Mouse (Mus musculus) liver, embryonic 14.5 days (tissue): ENCODE data around the gene Ifih1. TPM values are rescaled to one million over a fixed set of nuclear protein-coding genes. Genes with fewer than 3 reads are reported as not detected.
A peak's percentile ranks its signal among the peaks of the same experiment; 100 is the strongest.

Source experiments
- ATAC-seq: fragments of 200-750 bp; cut with Nextera tagmentation; 2 replicates; pipeline ENCODE4 v1.8.0; 2017; ENCODE audit warnings: moderate number of reproducible peaks, mild to moderate bottlenecking, moderate library complexity; ENCODE audit not compliant: insufficient read depth
- DNase-seq, 3 experiments: peaks; one replicate each; pipeline ENCODE4 v3.0.0-alpha.2; 2012 to 2013; ENCODE audit warnings: low read depth in 3 of 3, low spot score in 3 of 3
- H3K27ac ChIP-seq: fragments of 300-500 bp; sonication (generic); 2 replicates; pipeline ENCODE4 v1.5.1; 2014; ENCODE audit warnings: moderate library complexity, mild to moderate bottlenecking, control low read depth, inconsistent platforms
- H3K27me3 ChIP-seq: fragments of 300-500 bp; sonication (generic); 2 replicates; pipeline ENCODE4 v1.6.1; 2014; ENCODE audit warnings: mild to moderate bottlenecking, low read length, moderate library complexity; ENCODE audit not compliant: control insufficient read depth, insufficient read depth
- H3K36me3 ChIP-seq: fragments of 300-500 bp; sonication (generic); replicated peaks from 2 replicates; pipeline ENCODE4 v1.6.1; 2014; ENCODE audit warnings: low read depth; ENCODE audit not compliant: control insufficient read depth, insufficient read depth
- H3K4me1 ChIP-seq, 2 experiments: fragments of 200-500 bp in 1 of 2; fragments of 300-500 bp in 1 of 2; sonication (generic) in 1 of 2; replicated peaks; 2 replicates each; pipeline ENCODE4 v1.6.1; 2012 to 2014; ENCODE audit warnings: antibody characterized with exemption in 1 of 2, inconsistent platforms in 1 of 2, low read length in 1 of 2; ENCODE audit not compliant: control insufficient read depth in 2 of 2, insufficient read depth in 2 of 2
- H3K4me2 ChIP-seq: fragments of 300-500 bp; sonication (generic); 2 replicates; pipeline ENCODE4 v1.6.1; 2014; ENCODE audit warnings: low read depth, mild to moderate bottlenecking, control low read depth, moderate library complexity
- H3K4me3 ChIP-seq, 2 experiments: fragments of 200-500 bp in 1 of 2; fragments of 300-500 bp in 1 of 2; sonication (generic) in 1 of 2; 2 replicates each; pipeline ENCODE4 v1.5.1; 2012 to 2014; ENCODE audit warnings: low read depth in 2 of 2, low read length in 2 of 2, mild to moderate bottlenecking in 2 of 2, control low read depth in 1 of 2, inconsistent platforms in 1 of 2, moderate library complexity in 1 of 2; ENCODE audit not compliant: insufficient read depth in 1 of 2
- H3K9ac ChIP-seq: fragments of 300-500 bp; sonication (generic); replicated peaks from 2 replicates; pipeline ENCODE4 v1.6.1; 2014; ENCODE audit warnings: mild to moderate bottlenecking, control low read depth, moderate library complexity
- H3K9me3 ChIP-seq: fragments of 300-500 bp; sonication (generic); 2 replicates; pipeline ENCODE4 v1.6.1; 2016; ENCODE audit warnings: low read length, mixed read lengths; ENCODE audit not compliant: control insufficient read depth
- CTCF ChIP-seq: IDR thresholded peaks from 2 replicates; pipeline ENCODE4 v1.5.1; 2016; ENCODE audit warnings: antibody characterized with exemption, low read depth, control low read depth
- EP300 ChIP-seq: IDR thresholded peaks from 2 replicates; pipeline ENCODE4 v1.6.1; 2016; ENCODE audit warnings: antibody characterized with exemption, low read depth
- WGBS: fragments of 180-500 bp; shearing (Covaris S2); extraction: QIAGEN DNeasy Blood & Tissue Kit; methylation state at CpG from one replicate; pipeline ENCODE4 v1.1.7; 2014; ENCODE audit not compliant: insufficient replicate concordance; 5-methylcytosine and 5-hydroxymethylcytosine counted together
- polyA plus RNA-seq, 2 experiments: library from polyadenylated mRNA; depleted of rRNA in 1 of 2; stranded (reverse) in 1 of 2; unstranded in 1 of 2; fragments of >200 nt; fragmentation: Nextera tagmentation in 1 of 2; extraction: Ambion mirVana in 1 of 2; gene quantifications; 2 replicates each; pipeline versions ENCODE4 v1.2.1 to v1.2.3; 2012 to 2014

The Ifih1 gene
- polyA plus RNA-seq, 2 experiments = 1.5 to 2.9 TPM

DNA sequence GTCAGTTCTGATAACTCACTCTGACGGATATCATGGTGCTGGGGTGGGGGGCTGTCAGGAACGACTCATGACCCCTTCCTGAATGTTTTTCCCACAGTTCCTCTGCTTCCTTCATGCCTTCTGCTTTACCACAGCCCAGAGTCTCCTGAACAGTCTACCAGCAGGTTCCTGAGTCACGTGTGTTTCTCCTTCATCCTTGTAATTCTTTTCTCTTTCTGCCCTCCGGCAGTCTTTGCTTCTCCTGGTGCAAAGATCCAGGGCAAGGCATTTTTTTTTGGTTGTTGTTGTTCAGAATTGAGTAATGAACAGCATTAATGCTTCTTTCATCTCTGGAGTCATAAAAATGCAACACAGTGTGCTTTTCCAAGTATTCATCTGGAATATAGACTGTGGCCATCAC, 24.7 kb upstream of the Ifih1 start:
- DNase-seq = no peak
- Histone ChIP-seq H3K27me3 (no peaks in the 10 kb centered on the region), H3K36me3 (no peaks in the 10 kb centered on the region), H3K9ac (no peak overlapping the region), H3K9me3 (no peaks in the 10 kb centered on the region), H3K4me2 (no peak overlapping the region), H3K27ac (no peak overlapping the region), H3K4me1 (no peaks in the 10 kb centered on the region), H3K4me3 (no peak overlapping the region)
- TF ChIP-seq CTCF (no peak), EP300 (no peak)
- WGBS = 38% methylated on average over 4 of the region's 4 CpGs
- ATAC-seq = no peak

DNA sequence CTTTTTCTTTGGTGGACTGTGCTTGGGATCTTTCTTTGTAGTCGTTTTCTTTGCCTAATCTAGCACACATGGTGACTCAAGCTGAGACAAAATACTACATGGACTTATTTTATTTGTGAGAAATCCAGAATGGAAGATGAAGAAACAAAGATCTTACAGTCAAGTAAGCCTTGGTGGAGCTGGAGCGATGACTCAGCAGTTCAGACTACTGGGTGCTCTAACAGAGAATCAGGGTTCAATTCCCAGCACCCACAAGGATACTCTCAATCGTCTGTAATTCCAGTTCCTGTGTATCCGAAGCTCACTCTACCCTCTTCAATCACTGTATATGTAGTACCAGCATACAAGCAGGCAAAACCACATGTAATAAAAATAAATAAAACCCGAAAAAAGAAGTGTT, 24.2 kb upstream of the Ifih1 start:
- ATAC-seq = no peak
- no peak for DNase-seq
- Histone ChIP-seq H3K4me3 (no peak overlapping the region), H3K4me1 (no peaks in the 10 kb centered on the region), H3K9me3 (no peaks in the 10 kb centered on the region), H3K36me3 (no peaks in the 10 kb centered on the region), H3K4me2 (no peak overlapping the region), H3K27me3 (no peaks in the 10 kb centered on the region), H3K9ac (no peak overlapping the region), H3K27ac (no peak overlapping the region)
- WGBS = 52% methylated on average over 5 of the region's 5 CpGs
- TF ChIP-seq CTCF = no peak
- TF ChIP-seq EP300 = no peak

DNA sequence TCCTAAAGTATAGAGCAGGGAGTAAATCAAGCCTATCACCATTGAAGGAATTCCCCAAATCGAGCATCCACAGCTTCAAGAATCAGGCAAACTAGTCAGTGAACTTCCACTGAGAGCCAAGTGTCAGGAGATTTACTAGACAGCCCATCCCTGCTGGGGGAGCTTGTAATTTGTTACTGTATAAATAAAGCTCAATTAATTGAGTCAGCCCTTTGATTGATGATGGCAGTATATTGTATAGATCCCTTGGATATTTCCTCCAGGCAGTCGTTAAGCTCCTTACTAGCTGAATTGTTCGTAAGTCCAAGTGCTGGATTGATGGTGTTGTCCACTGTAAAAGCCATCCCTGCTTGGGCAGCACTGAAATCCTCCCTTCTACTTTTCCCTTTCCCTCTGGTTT, 23.8 kb upstream of the Ifih1 start:
- ATAC-seq (no peak), DNase-seq (no peak)
- Histone ChIP-seq H3K4me2 (no peak overlapping the region), H3K27me3 (no peaks in the 10 kb centered on the region), H3K9ac (no peak overlapping the region), H3K4me1 (no peaks in the 10 kb centered on the region), H3K27ac (no peak overlapping the region), H3K9me3 (no peaks in the 10 kb centered on the region), H3K4me3 (no peak overlapping the region), H3K36me3 (no peaks in the 10 kb centered on the region)
- TF ChIP-seq EP300 (no peak), CTCF (no peak)
- 66% methylated on average over 3 of the region's 3 CpGs for WGBS

DNA sequence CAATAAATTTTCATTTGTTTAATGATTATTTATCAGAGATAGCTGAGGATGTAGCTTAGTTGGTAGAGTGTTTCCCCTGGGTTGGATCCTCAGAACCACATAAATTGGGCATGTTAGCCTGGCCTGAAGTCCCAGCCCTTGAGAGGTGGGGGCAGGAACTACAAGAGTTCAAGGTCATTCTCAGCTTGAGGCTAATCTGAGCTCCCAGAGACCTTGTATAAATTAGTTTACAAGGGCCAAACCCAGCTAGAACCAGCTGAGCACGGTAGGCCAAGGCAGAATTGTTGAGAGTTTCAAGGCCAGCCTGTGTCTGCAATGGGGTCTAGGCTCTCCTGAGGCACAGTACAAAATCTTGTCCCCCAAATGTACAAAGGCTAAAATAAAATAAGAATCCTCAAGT, 19.5 kb upstream of the Ifih1 start:
- TF ChIP-seq EP300 (no peak), CTCF (no peak)
- Histone ChIP-seq H3K9ac (no peak overlapping the region), H3K27me3 (no peaks in the 10 kb centered on the region), H3K4me2 (no peak overlapping the region), H3K36me3 (no peaks in the 10 kb centered on the region), H3K4me3 (no peak overlapping the region), H3K4me1 (peaks cover 0 to 2% of the 10 kb centered on the region in 2 experiments; a peak in 1 of 4 replicates), H3K9me3 (no peaks in the 10 kb centered on the region), H3K27ac (no peak overlapping the region)
- DNase-seq (no peak), ATAC-seq (no peak)
- 60% methylated on average over 1 of the region's 1 CpGs for WGBS

DNA sequence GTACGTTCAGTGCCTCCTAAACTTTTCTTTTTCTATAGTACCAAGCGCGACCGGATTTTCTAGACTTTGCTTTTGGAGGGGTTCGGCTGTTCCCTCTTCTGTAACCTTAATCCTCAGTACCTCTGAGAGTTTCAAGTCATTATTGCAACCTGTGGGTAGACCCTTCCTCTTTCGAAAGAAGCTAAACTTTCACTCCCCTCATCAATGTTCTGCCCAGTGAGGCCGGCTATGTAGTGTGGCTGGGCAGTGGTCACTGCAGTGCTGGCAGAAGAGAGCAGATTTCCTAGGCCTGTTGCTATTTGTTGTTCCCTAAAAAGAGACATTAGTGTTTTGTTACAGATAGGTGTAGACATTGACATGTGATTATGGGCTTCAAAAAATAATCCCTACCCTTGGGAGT, 18.8 kb upstream of the Ifih1 start:
- peaks cover 0 to 2% of the 10 kb centered on the region in 2 experiments; a peak in 1 of 4 replicates for H3K4me1 ChIP-seq
- DNase-seq = no peak
- no peak for ATAC-seq
- peak overlapping the region in 1 of 2 experiments; percentile 61; a peak in 2 of 4 replicates for H3K4me3 ChIP-seq
- TF ChIP-seq EP300 (no peak), CTCF (no peak)
- no peaks in the 10 kb centered on the region for H3K9me3 ChIP-seq
- H3K9ac ChIP-seq = no peak overlapping the region
- H3K27ac ChIP-seq = no peak overlapping the region
- no peaks in the 10 kb centered on the region for H3K27me3 ChIP-seq
- peak overlapping the region; percentile 84 for H3K4me2 ChIP-seq
- H3K36me3 ChIP-seq = no peaks in the 10 kb centered on the region
- WGBS = 61% methylated on average over 7 of the region's 7 CpGs
